In genomic region chr2:181496831-181497547, GRCm38 (mm10) we compare ENCODE assay signal across 7 mouse cellular contexts. TPM values are rescaled to one million over a fixed set of nuclear protein-coding genes. Genes with fewer than 3 reads are reported as not detected.
DNase-seq lines count a peak whose midpoint lies in the region; ATAC-seq and TF ChIP-seq lines count a peak whose summit lies in the region.

Gene Tpd52l2 (plus strand): TSS chr2:181497142.

- TF ChIP-seq CTCF in intestine, postnatal 0 days (IDR thresholded peaks at IDR 0.05; ENCODE audit: low read depth): no peak
- no peak for TF ChIP-seq CTCF in small intestine, adult 2 months (IDR thresholded peaks at IDR 0.05; ENCODE audit: extremely low read depth, insufficient read length, insufficient replicate concordance, low read depth, low read length)

- ATAC-seq in intestine, postnatal 0 days: peak; percentile 95
- peak; percentile 97 for ATAC-seq in midbrain, embryonic 12.5 days (ENCODE audit: low FRiP score, low read depth)

- peak within 1 kb of the TSS; percentile 91 for H3K4me2 ChIP-seq in intestine, postnatal 0 days (replicated peaks; ENCODE audit: low read depth)
- H3K4me2 ChIP-seq in midbrain, embryonic 12.5 days (replicated peaks): peak within 1 kb of the TSS; percentile 97

- H3K9ac ChIP-seq in intestine, postnatal 0 days (ENCODE audit: low read depth, low read length): peak within 1 kb of the TSS; percentile 88
- peak within 1 kb of the TSS; percentile 97 for H3K9ac ChIP-seq in midbrain, embryonic 12.5 days (replicated peaks)

- no peaks in the 10 kb centered on the region for H3K27me3 ChIP-seq in embryonic facial prominence, embryonic 10.5 days (replicated peaks; ENCODE audit: low read depth, poor library complexity, severe bottlenecking)
- H3K27me3 ChIP-seq in intestine, postnatal 0 days (replicated peaks; ENCODE audit: control insufficient read depth, insufficient read depth, low read length): no peaks in the 10 kb centered on the region
- no peaks in the 10 kb centered on the region for H3K27me3 ChIP-seq in midbrain, embryonic 12.5 days
- H3K27me3 ChIP-seq in small intestine, adult 2 months (ENCODE audit: control insufficient read depth, insufficient read depth, low read length): no peaks in the 10 kb centered on the region

- peaks cover 19% of the 10 kb centered on the region for H3K4me1 ChIP-seq in embryonic facial prominence, embryonic 10.5 days
- H3K4me1 ChIP-seq in intestine, postnatal 0 days (replicated peaks; ENCODE audit: control insufficient read depth, insufficient read depth, low read length): no peaks in the 10 kb centered on the region
- H3K4me1 ChIP-seq in midbrain, embryonic 12.5 days: peaks cover 20% of the 10 kb centered on the region
- peaks cover 2% of the 10 kb centered on the region for H3K4me1 ChIP-seq in small intestine, adult 2 months (ENCODE audit: control insufficient read depth, insufficient read depth, insufficient read length, low read length)

- no peaks in the 10 kb centered on the region for H3K9me3 ChIP-seq in embryonic facial prominence, embryonic 10.5 days
- no peaks in the 10 kb centered on the region for H3K9me3 ChIP-seq in intestine, postnatal 0 days (ENCODE audit: control insufficient read depth)
- no peaks in the 10 kb centered on the region for H3K9me3 ChIP-seq in midbrain, embryonic 12.5 days

- peaks cover 29% of the 10 kb centered on the region for H3K36me3 ChIP-seq in embryonic facial prominence, embryonic 10.5 days (replicated peaks)
- peaks cover 21% of the 10 kb centered on the region for H3K36me3 ChIP-seq in intestine, postnatal 0 days (ENCODE audit: control insufficient read depth, insufficient read depth)
- H3K36me3 ChIP-seq in midbrain, embryonic 12.5 days: peaks cover 23% of the 10 kb centered on the region
- peaks cover 20% of the 10 kb centered on the region for H3K36me3 ChIP-seq in small intestine, adult 2 months (ENCODE audit: control insufficient read depth, insufficient read depth, low read length)

- TF ChIP-seq POLR2A in small intestine, adult 2 months (IDR thresholded peaks at IDR 0.05; ENCODE audit: low read depth, low read length): peak; percentile 38; the same call in 1 of the 2 replicates

- under 1% methylated on average over 46 of the region's 46 CpGs for WGBS in embryonic facial prominence, embryonic 10.5 days
- under 1% methylated on average over 46 of the region's 46 CpGs for WGBS in intestine, postnatal 0 days
- under 1% methylated on average over 46 of the region's 46 CpGs for WGBS in midbrain, embryonic 12.5 days
- under 1% methylated on average over 46 of the region's 46 CpGs for WGBS in small intestine, adult 2 months

- H3K27ac ChIP-seq in embryonic facial prominence, embryonic 10.5 days (replicated peaks): peak within 1 kb of the TSS; percentile 89
- peak within 1 kb of the TSS; percentile 97 for H3K27ac ChIP-seq in intestine, postnatal 0 days (ENCODE audit: low read depth, low read length)
- H3K27ac ChIP-seq in midbrain, embryonic 12.5 days (replicated peaks): peak within 1 kb of the TSS; percentile 85
- peak within 1 kb of the TSS; percentile 80 for H3K27ac ChIP-seq in small intestine, adult 2 months (ENCODE audit: insufficient read depth, low read depth, low read length)

- intact Hi-C loops in left cerebral cortex, postnatal 4 days (cut with DNase I): loop anchor here (5.0 kb wide), 2 partner anchors 90 to 105 kb away; no protein-coding TSS in a partner anchor

- peak within 1 kb of the TSS; percentile 75 for H3K4me3 ChIP-seq in embryonic facial prominence, embryonic 10.5 days
- H3K4me3 ChIP-seq in intestine, postnatal 0 days (ENCODE audit: low read depth, low read length): peak within 1 kb of the TSS; percentile 91
- peak within 1 kb of the TSS; percentile 91 for H3K4me3 ChIP-seq in midbrain, embryonic 12.5 days
- H3K4me3 ChIP-seq in small intestine, adult 2 months (ENCODE audit: low read depth, low read length): peak within 1 kb of the TSS; percentile 77

- peak; percentile 95 for DNase-seq in adrenal gland, postnatal 10 days
- DNase-seq in embryonic facial prominence, embryonic 10.5 days (ENCODE audit: low spot score): peak; percentile 94
- peak; percentile 81 for DNase-seq in gonadal fat pad, adult 2 months (ENCODE audit: low read depth)
- DNase-seq in left cerebral cortex, postnatal 4 days: peak; percentile 94

RNA-seq across cellular contexts. Expression of gene Tpd52l2, which starts in this region (rescaled TPM):
- 100 to 1,000 TPM in 1 of 2 experiments, 10 to 100 TPM in 1; 95.5 to 108 TPM for total RNA-seq in adrenal gland, postnatal 10 days (2021)
- polyA plus RNA-seq in embryonic facial prominence, embryonic 10.5 days (2016; fragmentation: Nextera tagmentation; extraction: Ambion mirVana): 173 and 174 TPM in 2 replicates
- polyA plus RNA-seq in gonadal fat pad, adult 2 months (2012; rRNA removed): 49.7 and 55.1 TPM in 2 replicates
- polyA plus RNA-seq in intestine, postnatal 0 days (2015; fragmentation: Nextera tagmentation; extraction: Ambion mirVana): 83.7 and 88.2 TPM in 2 replicates
- total RNA-seq in left cerebral cortex, postnatal 4 days (2021): 10 to 100 TPM; 69.7 to 73.5 TPM
- 122 and 135 TPM in 2 replicates for polyA plus RNA-seq in midbrain, embryonic 12.5 days (2016; fragmentation: Nextera tagmentation; extraction: Ambion mirVana)
- polyA plus RNA-seq in small intestine, adult 2 months (2012; rRNA removed): 14.6 and 27.3 TPM in 2 replicates

Comparison
In these comparisons a context has a peak if more than half of its experiments do, and no peak if none do; other contexts are left out.
1. Peak in every context shown above with its lines: DNase-seq, ATAC-seq, H3K4me3 ChIP-seq and H3K27ac ChIP-seq.